Mouse (Mus musculus) intestine, embryonic 15.5 days (tissue): Measurements from ENCODE around the gene Cactin. TPM values are rescaled to one million over a fixed set of nuclear protein-coding genes. Genes with fewer than 3 reads are reported as not detected.

ENCODE experiments used
- ATAC-seq: fragments of 200-750 bp; cut with Nextera tagmentation; 2 replicates; pipeline ENCODE4 v1.8.0; 2017; ENCODE audit warnings: moderate TSS enrichment, moderate library complexity
- H3K27ac ChIP-seq: fragments of 300-500 bp; sonication (generic); 2 replicates; pipeline ENCODE4 v1.5.1; 2015; ENCODE audit warnings: mild to moderate bottlenecking, inconsistent platforms
- H3K27me3 ChIP-seq: fragments of 300-500 bp; sonication (generic); replicated peaks from 2 replicates; pipeline ENCODE4 v1.6.1; 2015; ENCODE audit warnings: inconsistent platforms
- H3K36me3 ChIP-seq: fragments of 300-500 bp; sonication (generic); 2 replicates; pipeline ENCODE4 v1.6.1; 2015; ENCODE audit warnings: inconsistent platforms
- H3K4me1 ChIP-seq: fragments of 300-500 bp; sonication (generic); replicated peaks from 2 replicates; pipeline ENCODE4 v1.6.1; 2015; ENCODE audit warnings: inconsistent platforms
- H3K4me2 ChIP-seq: fragments of 300-500 bp; sonication (generic); replicated peaks from 2 replicates; pipeline ENCODE4 v1.6.1; 2015; ENCODE audit warnings: mild to moderate bottlenecking, inconsistent platforms
- H3K4me3 ChIP-seq: fragments of 300-500 bp; sonication (generic); replicated peaks from 2 replicates; pipeline ENCODE4 v1.5.1; 2015; ENCODE audit warnings: inconsistent platforms
- H3K9ac ChIP-seq: fragments of 300-500 bp; sonication (generic); 2 replicates; pipeline ENCODE4 v1.6.1; 2015; ENCODE audit warnings: inconsistent platforms
- H3K9me3 ChIP-seq: fragments of 300-500 bp; sonication (generic); 2 replicates; pipeline ENCODE4 v1.6.1; 2016; ENCODE audit warnings: inconsistent platforms
- WGBS: fragments of 180-500 bp; shearing (Covaris S2); methylation state at CpG from one replicate; pipeline ENCODE4 v1.1.7; 2015; 5-methylcytosine and 5-hydroxymethylcytosine counted together
- polyA plus RNA-seq: library from polyadenylated mRNA; unstranded; fragments of >200 nt; fragmentation: Nextera tagmentation; extraction: Ambion mirVana; gene quantifications from 2 replicates; pipeline ENCODE4 v1.2.1, GENCODE M21; 2015

The Cactin gene
- polyA plus RNA-seq, 1 experiment from 2014 or later, result 38.7 TPM

DNA sequence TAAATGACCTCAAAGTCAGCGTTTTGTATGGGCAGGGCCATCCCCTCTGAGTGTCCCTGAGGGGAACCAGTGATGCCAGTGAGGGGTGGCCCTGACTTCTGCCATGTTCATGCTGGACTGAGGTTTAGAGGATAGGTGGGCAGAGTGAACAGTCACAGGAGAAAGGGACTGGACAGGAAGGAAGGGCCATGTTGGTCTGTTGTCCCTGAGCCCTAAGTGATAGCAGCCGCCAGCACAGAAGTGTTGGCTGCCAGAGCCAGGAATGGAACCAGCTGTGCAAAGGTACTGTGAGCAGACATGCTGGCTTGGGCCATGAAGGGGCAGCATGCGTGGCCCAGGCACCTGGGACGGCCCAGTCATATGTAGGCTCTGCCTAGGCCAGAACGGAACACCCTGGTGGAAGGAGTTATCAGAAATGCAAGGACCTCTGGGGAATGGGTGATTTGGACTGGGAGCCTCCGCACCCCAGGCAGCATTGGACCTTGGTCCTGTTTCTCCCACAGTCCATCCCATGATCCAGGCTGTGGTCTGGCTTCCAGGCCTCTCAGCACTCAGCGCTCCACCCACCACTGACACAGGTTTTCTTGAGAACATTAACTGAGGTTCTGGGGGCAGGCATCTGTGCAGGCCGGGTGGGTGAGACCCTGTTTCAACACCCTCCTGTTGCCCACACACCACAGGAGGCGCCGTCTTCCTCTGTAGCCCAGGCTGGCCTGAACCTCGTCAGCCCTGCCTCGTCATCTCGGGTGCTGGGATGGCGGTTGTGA lies 21.1 kb upstream of the Cactin start:
- H3K4me2 ChIP-seq, result no peak overlapping the region
- no peaks in the 10 kb centered on the region for H3K27me3 ChIP-seq
- no peaks in the 10 kb centered on the region; the same call in 1 of the 2 replicates for H3K36me3 ChIP-seq
- peak overlapping the region; percentile 18; the same call in 1 of the 2 replicates for H3K9ac ChIP-seq
- 0 out of 2 replicates have a peak overlapping the region, but pooled peaks have one; percentile 11 for H3K27ac ChIP-seq
- H3K4me3 ChIP-seq, result no peak overlapping the region
- no peaks in the 10 kb centered on the region for H3K9me3 ChIP-seq
- no peak for ATAC-seq
- peaks cover 70% of the 10 kb centered on the region for H3K4me1 ChIP-seq
- WGBS, result 83% methylated on average over 14 of the region's 14 CpGs

DNA sequence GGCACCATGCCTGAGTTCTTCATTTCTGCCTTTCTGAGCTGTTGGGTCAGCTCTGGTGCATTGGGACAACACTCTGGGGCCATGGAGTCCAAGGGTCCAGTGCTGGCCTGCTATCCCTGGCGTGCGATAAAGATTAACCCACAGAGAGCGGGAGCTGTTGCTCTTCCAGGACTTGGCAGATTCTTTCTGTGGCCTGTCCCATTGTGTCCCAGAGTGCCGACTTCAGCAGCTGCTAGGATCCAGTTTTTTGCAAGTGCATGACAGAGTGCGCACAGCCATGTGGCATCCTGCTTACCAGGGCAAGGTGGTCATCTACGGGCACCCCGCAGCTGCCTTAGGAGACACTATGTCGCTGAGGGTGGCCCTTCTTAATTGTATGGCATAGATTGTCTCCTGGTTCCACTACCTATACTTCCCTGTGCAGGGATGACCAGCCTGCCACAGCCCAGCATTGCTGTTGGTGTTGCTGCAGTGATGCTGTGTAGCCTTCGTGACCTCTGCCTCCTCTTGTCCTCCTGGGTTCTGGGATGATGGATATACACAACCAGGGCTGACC lies 20.5 kb upstream of the Cactin start:
- Histone ChIP-seq H3K36me3 (no peaks in the 10 kb centered on the region; the same call in 1 of the 2 replicates), H3K9me3 (no peaks in the 10 kb centered on the region), H3K4me3 (no peak overlapping the region), H3K4me2 (no peak overlapping the region), H3K27ac (0 out of 2 replicates have a peak overlapping the region, but pooled peaks have one; percentile 11), H3K4me1 (peaks cover 65% of the 10 kb centered on the region), H3K27me3 (no peaks in the 10 kb centered on the region), H3K9ac (0 out of 2 replicates have a peak overlapping the region, but pooled peaks have one; percentile 8)
- ATAC-seq, result no peak
- WGBS, result 73% methylated on average over 9 of the region's 9 CpGs

DNA sequence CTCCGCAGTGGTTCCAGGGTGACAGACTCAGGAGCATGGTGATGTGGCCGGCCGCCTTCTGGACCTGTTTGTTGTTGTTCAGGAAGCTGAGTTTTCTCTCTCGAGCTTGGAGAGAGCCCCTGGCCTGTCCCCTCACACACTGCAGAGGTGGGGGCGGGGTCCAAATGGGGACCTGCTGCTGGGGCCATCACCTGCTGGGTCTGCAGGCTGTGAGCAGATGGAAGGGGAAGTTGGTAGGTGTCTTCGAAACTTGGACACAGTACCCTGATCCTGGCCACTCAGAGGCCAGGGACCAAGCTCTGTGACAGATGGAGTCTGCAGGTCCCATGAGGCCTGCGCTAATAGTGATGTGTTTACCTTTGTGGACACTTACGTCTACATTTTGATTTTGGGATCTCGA lies 19.6 kb upstream of the Cactin start:
- no peak for ATAC-seq
- Histone ChIP-seq H3K27ac (no peak overlapping the region), H3K9me3 (no peaks in the 10 kb centered on the region), H3K27me3 (no peaks in the 10 kb centered on the region), H3K9ac (no peak overlapping the region), H3K4me1 (peaks cover 60% of the 10 kb centered on the region), H3K36me3 (peaks cover 8% of the 10 kb centered on the region), H3K4me2 (no peak overlapping the region), H3K4me3 (no peak overlapping the region)
- 80% methylated on average over 9 of the region's 9 CpGs for whole genome bisulfite sequencing

DNA sequence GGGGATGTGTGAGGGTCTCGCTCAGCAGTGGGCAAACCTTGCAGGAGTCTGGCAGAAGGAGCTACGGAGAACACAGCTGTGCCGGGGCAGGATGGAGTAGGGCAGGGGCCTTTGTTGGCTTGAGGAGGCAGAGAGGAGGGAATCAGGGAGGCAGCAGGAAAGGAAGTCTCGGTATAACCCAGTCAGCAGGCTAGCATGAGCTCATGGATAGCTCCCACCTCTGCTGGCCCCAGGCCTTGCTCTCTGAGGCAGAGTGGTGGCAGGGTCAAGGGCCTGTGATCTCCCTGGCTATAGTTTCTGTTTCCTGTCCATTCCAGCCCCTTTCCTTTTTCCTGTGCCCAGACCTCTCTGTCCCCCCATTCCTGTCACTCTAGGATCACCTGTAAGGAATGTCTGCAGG lies 18.6 kb upstream of the Cactin start:
- Histone ChIP-seq H3K36me3 (peaks cover 18% of the 10 kb centered on the region), H3K4me3 (no peak overlapping the region), H3K4me2 (peak overlapping the region; percentile 43), H3K9ac (peak overlapping the region; percentile 18; the same call in 1 of the 2 replicates), H3K4me1 (peaks cover 58% of the 10 kb centered on the region), H3K27me3 (no peaks in the 10 kb centered on the region), H3K9me3 (no peaks in the 10 kb centered on the region), H3K27ac (peak overlapping the region; percentile 57)
- WGBS, result 67% methylated on average over 4 of the region's 4 CpGs
- ATAC-seq, result no peak

- ATAC-seq, result peak; percentile 30
- Histone ChIP-seq H3K4me3 (no peak overlapping the region), H3K4me2 (peak overlapping the region; percentile 43), H3K36me3 (peaks cover 23% of the 10 kb centered on the region), H3K9me3 (no peaks in the 10 kb centered on the region), H3K27me3 (no peaks in the 10 kb centered on the region), H3K9ac (peak overlapping the region; percentile 18), H3K27ac (peak overlapping the region; percentile 57), H3K4me1 (peaks cover 53% of the 10 kb centered on the region)
- WGBS, result 27% methylated on average over 14 of the region's 14 CpGs
These were observed 18.1 kb upstream of the Cactin start for GRCm38 (mm10) chr10:81302781-81303218.

DNA sequence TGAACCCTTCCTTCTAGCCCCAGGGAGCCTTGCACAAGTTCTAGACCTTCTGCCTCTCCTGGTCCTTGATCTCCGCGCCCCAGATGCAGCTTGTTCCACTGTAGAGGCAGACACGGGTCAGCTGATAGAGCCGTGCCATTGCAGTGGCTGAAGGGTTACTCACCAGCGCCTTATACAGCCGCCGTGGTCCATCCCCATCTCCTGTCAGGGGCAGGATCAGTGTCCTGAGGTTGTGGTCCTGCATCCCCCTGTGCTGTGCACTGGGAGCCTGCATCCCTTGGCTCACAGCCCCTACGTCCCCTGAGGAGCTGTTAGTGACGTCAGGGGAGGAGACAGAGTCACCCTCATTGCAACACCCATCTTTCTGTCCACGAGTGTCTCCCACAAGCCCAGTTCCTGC lies 17.6 kb upstream of the Cactin start:
- peak overlapping the region; percentile 57 for H3K27ac ChIP-seq
- peaks cover 48% of the 10 kb centered on the region for H3K4me1 ChIP-seq
- H3K27me3 ChIP-seq, result no peaks in the 10 kb centered on the region
- H3K9ac ChIP-seq, result peak overlapping the region; percentile 18
- no peak overlapping the region for H3K4me3 ChIP-seq
- H3K4me2 ChIP-seq, result peak overlapping the region; percentile 43
- 0 out of 2 replicates have a peak, but pooled peaks have one; percentile 1 for ATAC-seq
- peaks cover 27% of the 10 kb centered on the region for H3K36me3 ChIP-seq
- WGBS, result 69% methylated on average over 10 of the region's 10 CpGs
- H3K9me3 ChIP-seq, result no peaks in the 10 kb centered on the region

DNA sequence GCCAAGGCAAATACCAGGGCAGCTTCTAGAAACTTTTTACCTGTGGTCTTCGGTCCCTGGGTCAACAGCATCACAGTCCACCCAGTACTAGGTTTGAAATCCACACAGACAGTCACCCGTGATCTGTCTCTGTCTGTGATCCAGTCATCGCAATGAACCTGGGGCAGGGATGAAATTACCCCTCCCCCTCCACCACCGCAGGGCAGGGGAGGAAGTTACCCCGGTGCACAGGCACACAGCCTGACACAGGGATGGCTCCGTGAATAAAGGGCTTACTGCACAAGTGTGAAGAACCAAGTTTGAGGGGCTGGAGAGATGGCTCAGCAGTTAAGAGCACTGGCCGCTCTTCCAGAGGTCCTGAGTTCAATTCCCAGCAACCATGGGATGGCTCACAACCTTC lies 17.1 kb upstream of the Cactin start:
- no peaks in the 10 kb centered on the region for H3K27me3 ChIP-seq
- peaks cover 29% of the 10 kb centered on the region for H3K36me3 ChIP-seq
- H3K4me2 ChIP-seq, result no peak overlapping the region
- no peak overlapping the region for H3K27ac ChIP-seq
- no peak for ATAC-seq
- peak overlapping the region; percentile 18; the same call in 1 of the 2 replicates for H3K9ac ChIP-seq
- no peaks in the 10 kb centered on the region for H3K9me3 ChIP-seq
- WGBS, result 68% methylated on average over 7 of the region's 7 CpGs
- H3K4me3 ChIP-seq, result no peak overlapping the region
- H3K4me1 ChIP-seq, result peaks cover 47% of the 10 kb centered on the region

DNA sequence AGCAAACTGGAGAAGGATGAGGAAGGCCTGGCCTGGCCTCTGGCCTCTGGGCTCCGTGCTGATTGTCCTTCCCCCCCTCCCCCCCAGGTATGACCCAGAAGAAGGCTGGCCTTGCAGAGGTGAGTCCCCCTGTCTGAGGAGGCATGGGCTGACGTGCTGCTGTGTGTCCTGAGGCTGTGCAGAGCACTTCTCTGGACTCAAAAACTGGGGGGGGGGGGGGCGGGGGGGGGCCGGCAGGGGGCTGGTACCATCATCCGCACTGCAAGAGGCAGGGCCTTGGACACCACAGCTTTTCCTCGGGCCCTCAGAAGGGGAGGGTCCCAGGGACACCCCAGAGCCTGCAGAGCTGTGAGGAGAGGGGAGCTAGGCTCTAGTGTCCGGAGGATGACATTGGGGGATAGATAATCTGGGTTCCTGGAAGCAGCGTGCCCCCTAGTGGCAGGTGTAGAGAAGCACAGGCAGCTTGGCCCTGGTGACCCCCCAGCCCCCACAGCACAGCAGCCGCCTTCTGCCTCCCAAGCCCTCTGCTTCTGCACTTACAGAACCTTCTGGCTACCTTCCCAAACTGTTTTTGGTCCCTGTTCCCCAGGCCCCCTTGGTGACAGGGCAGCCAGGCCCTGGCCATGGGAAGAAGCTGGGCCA lies 16.2 kb upstream of the Cactin start:
- WGBS, result 21% methylated on average over 8 of the region's 9 CpGs
- Histone ChIP-seq H3K27me3 (no peaks in the 10 kb centered on the region), H3K4me1 (peaks cover 41% of the 10 kb centered on the region), H3K4me3 (no peak overlapping the region), H3K4me2 (no peak overlapping the region), H3K9me3 (no peaks in the 10 kb centered on the region), H3K27ac (no peak overlapping the region), H3K36me3 (peaks cover 39% of the 10 kb centered on the region), H3K9ac (no peak overlapping the region)
- ATAC-seq, result no peak

- Histone ChIP-seq H3K27ac (no peak overlapping the region), H3K9ac (no peak overlapping the region), H3K36me3 (peaks cover 48% of the 10 kb centered on the region), H3K4me3 (no peak overlapping the region), H3K4me1 (peaks cover 32% of the 10 kb centered on the region), H3K27me3 (no peaks in the 10 kb centered on the region), H3K4me2 (no peak overlapping the region), H3K9me3 (no peaks in the 10 kb centered on the region)
- WGBS, result 94% methylated on average over 14 of the region's 14 CpGs
- no peak for ATAC-seq
These were observed 15.2 kb upstream of the Cactin start for GRCm38 (mm10) chr10:81305663-81306062.

DNA sequence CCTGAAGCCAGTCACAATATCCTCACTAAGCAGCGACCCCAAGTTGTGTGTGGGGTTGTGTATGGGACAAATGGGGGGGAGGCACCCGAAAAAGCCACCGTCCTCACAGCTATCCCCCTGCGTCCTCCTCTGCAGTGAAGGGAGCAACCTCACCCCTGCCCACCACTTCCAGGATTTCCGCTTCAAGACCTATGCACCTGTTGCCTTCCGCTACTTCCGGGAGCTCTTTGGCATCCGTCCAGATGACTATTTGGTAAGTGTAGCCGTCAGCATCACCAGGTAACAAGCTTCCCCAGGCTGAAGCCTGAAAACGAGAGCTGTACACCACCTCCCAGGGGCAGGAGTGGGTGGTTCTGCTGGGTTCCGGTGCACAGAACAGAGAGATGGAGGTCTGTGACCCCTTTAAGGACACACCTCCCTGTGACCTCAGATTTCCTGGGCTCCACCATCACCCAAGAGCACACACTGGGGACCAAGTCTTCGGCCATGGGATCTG lies 14.7 kb upstream of the Cactin start:
- 93% methylated on average over 12 of the region's 12 CpGs for WGBS

GRCm38 (mm10) chr10:81306837-81307682 lies 13.8 kb upstream of the Cactin start:
- H3K9me3 ChIP-seq, result no peaks in the 10 kb centered on the region
- H3K27me3 ChIP-seq, result no peaks in the 10 kb centered on the region
- H3K4me3 ChIP-seq, result no peak overlapping the region
- H3K9ac ChIP-seq, result no peak overlapping the region
- H3K36me3 ChIP-seq, result peaks cover 61% of the 10 kb centered on the region
- WGBS, result 92% methylated on average over 21 of the region's 21 CpGs
- peaks cover 24% of the 10 kb centered on the region for H3K4me1 ChIP-seq
- ATAC-seq, result no peak
- H3K27ac ChIP-seq, result no peak overlapping the region
- no peak overlapping the region for H3K4me2 ChIP-seq

More for the DNA sequence above, 14.7 kb upstream of the Cactin start:
- no peak for ATAC-seq
- no peaks in the 10 kb centered on the region for H3K9me3 ChIP-seq
- H3K36me3 ChIP-seq, result peaks cover 54% of the 10 kb centered on the region
- no peak overlapping the region for H3K27ac ChIP-seq
- H3K27me3 ChIP-seq, result no peaks in the 10 kb centered on the region
- no peak overlapping the region for H3K4me2 ChIP-seq
- H3K4me1 ChIP-seq, result peaks cover 28% of the 10 kb centered on the region
- H3K4me3 ChIP-seq, result no peak overlapping the region
- H3K9ac ChIP-seq, result no peak overlapping the region
